Mouse (Mus musculus) megakaryocyte progenitor cell, adult 5-6 weeks (primary cell): ENCODE results near the gene Ppp1r12a. TPM values are rescaled to one million over a fixed set of nuclear protein-coding genes. Genes with fewer than 3 reads are reported as not detected.
A peak's percentile ranks its signal among the peaks of the same experiment; 100 is the strongest.

Experiments
- ATAC-seq: replicated peaks from 2 replicates; pipeline ENCODE4 v1.8.0; 2016; ENCODE audit warnings: mild to moderate bottlenecking, moderate TSS enrichment, inconsistent platforms; ENCODE audit not compliant: poor library complexity
- total RNA-seq, 2 experiments: library from RNA; stranded (forward) in 1 of 2; stranded (reverse) in 1 of 2; fragments of 157-497, 149-512 nt in 1 of 2; fragments of 200-1000 nt in 1 of 2; gene quantifications; 2 replicates each; pipeline versions ENCODE4 v1.2.3 to v1.2.4; 2015 to 2017

Ppp1r12a gene
- total RNA-seq, 2 experiments from 2014 or later: 101 to 137 TPM

- no peak for ATAC-seq
Measured at GRCm38 (mm10) chr10:108286658-108287437, 124.9 kb downstream of the Ppp1r12a start.

GRCm38 (mm10) chr10:108287438-108287801, 125.4 kb downstream of the Ppp1r12a start:
- no peak for ATAC-seq

- no peak for ATAC-seq
Measured at GRCm38 (mm10) chr10:108290046-108290445, 128.1 kb downstream of the Ppp1r12a start.

DNA sequence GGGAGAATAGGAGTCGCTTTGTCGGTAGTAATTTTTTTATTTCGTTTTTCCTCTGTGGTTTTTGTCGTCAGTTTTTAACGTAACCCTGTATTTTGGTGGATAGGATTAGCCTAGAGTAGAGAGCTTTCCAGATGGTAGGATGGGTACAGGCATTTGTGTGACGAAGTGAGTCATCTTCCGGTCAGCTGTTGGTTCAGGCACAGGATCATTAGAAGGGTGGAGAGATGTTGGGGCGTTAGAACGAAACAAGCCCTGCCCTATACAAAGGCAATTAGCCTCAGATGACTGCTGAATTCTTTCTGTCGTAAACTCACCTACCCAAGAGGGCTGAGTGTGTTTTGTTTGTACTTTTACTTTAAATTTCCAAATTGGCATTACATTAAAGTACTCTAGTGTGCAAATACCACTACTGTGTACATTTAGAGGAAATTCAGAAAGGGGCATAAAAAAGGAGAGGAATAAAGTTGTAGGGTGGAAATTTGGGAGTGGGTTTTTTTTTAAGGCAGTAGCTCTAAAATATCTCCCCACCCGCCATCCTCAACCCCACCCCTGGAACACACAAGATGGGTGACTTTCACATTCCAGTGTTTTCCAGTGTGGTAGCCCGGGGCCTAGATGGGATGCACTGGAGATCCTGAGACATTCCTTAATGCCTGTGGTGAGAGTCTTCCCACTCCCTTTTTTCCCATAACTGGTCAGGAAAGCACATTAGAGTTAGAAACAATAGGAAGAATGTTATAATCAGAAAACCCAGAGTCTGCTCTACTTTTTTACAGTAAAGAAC, 129.9 kb downstream of the Ppp1r12a start:
- ATAC-seq: no peak

- no peak for ATAC-seq
Measured at GRCm38 (mm10) chr10:108292651-108293050, 130.7 kb downstream of the Ppp1r12a start.

DNA sequence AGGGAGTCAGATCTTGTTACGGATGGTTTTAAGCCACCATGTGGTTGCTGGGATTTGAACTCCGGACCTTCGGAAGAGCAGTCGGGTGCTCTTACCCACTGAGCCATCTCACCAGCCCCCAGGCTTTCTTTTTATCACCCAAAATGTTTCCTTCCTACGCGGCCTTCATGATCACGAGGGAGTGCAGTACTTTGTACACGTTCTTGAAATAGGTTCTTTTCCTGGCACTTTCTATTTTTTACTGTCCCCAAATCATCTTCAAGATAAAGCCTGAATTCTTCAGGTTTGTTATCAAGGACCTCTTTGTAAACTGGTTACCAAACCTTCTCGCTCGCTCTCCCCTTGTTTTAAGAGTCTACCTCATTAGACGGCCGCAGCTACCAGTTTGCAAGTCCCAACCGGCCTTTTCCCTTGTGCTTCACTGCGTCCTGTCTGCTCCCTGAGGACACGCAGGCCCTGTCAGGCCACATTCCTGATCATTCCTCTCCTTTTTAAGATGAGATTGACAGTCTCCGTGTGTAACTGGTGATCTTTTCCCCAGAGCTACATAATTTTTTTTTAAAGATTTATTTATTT, 131.7 kb downstream of the Ppp1r12a start:
- no peak for ATAC-seq

DNA sequence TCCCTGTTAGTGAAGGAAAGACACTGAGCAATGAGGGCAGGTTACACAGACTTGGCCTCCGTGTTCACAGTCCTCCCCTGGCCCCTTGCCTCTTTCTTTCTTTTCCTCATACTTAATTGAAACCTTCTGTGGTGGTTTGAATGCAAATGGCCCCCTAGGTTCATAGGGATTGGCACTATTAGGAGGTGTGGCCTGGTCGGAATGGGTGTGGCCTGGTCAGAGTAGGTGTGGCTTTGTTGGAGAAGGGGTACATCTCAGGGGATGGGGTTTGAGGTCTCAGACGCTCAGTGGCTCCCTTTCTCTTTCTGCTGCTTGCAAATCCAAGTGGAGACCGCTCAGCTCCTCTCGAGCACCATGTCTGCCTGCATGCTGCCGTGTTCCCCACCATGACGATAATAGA, 132.8 kb downstream of the Ppp1r12a start:
- no peak for ATAC-seq

DNA sequence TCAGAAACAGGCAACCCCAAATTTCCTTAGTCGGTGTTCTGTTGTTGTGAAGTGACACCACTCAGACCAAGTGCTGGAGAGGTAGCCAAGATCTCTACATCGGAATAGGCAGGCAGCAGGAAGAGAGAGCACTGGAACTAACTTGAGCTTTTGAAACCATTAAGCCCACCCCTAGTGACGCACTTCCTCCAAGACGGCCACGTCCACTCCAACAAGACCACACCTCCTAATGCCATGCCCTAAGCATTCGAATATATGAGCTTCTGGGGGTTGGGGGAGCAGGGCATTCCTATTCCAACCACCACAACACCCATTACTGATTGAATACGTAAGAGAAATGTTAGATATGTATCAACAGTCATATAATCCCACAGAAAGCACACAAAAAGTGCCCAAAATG, 134.5 kb downstream of the Ppp1r12a start:
- ATAC-seq: no peak

DNA sequence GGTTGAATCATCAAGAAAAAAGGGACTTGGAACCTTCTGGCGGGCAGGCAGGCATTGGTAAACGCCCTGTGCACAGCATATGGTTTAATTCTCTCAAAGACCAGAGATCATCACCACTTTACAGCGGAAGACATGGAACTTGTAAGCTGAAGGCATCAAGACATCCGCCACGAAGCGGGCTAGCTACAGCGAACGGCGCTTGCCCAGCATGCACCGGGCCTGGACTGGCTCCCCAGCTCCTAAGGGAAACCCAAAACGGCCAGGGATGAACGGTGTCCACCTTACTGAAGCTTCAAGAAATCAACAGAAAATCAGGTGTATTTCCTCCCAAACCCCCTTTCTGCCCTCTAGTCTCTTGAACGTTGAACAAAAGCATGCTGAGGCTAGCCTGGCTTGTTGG, 136.3 kb downstream of the Ppp1r12a start:
- ATAC-seq: no peak

DNA sequence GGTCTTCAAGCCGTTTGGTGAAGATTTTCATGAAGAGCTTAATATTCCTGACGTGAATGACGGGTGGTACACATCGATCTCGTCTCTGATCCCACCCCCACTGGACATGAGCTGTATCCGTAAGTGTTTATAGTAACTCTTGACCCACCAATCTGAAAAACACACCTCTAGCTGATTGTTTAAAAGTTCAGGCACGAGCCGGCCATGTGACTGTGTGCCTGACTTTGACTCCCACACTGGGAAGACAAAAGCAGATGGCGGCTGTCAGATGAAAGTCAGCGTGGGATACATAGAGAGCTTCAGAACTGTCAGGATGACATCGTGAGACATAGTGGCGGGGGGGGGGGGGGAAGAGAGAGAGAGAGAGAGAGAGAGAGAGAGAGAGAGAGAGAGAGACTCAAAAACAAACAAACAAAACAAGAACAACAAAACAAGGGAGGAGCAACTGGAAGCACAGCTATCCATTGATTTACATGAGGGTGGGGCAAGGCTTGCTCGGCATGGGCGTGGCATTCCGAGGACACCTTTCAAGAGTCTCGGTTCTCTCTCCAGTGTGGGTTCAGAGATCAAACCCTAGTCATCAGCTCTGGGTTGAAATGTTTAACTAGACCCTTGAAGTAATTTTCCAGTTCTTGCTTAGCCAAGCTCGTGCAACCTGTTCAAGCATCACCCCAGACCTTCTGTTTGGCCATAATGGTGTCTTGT, 137.0 kb downstream of the Ppp1r12a start:
- ATAC-seq: no peak

DNA sequence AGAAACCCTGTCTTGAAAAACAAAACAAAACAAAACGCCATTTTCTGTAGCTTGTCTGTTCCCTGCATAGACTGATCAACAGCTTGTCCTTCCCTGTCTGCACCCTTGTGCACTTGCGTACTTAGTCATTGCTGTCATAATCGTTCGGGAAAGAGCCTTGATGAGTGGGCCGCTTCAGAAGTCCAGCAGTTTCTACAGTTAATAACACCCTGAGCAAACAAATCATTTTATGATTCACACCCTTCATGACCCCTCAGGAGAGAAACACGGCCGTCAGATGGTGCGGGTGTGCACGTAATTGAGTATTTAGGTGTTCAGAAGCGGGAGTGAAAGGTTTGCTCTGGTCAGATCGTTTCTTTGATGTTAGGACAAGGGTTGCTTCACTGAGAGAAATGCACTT, 137.8 kb downstream of the Ppp1r12a start:
- ATAC-seq: no peak

DNA sequence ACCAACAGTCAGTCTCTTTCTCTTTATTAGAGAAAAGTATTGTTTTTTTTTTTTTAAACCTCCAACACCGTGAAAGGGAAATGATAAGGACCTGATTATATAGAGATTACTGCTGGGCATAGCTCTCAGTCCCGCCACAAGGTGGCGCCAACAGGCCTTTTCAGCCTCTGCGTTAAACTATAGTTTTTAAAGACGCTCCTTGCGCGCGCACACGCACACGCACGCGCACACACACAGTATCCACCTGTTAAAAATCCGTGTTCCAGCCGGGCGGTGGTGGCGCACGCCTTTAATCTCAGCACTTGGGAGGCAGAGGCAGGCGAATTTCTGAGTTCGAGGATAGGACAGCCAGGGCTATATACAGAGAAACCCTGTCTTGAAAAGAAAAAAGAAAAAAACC, 138.8 kb downstream of the Ppp1r12a start:
- peak; percentile 98 for ATAC-seq

DNA sequence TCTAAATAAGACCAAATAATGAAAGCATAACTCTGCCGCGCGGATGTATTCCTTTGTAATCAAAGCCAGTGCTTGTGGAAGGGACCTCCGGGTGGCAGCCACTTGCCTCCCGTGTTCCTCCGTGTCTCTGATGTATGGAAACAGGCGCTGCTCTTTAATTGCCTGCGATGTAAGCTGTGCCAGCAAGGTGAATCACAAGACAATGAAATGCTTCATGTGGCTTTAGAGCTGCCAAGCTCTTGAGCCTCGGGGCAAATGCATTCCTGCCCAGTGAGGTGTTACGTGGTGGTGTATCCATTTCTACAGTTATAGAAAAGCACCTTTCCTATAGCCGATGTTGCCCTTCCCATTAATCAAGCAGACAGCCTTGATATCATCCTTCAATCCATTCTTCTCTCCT, 145.8 kb downstream of the Ppp1r12a start:
- ATAC-seq: no peak

- ATAC-seq: no peak
Measured at GRCm38 (mm10) chr10:108310195-108310594, 148.2 kb downstream of the Ppp1r12a start.

GRCm38 (mm10) chr10:108311396-108311795, 149.4 kb downstream of the Ppp1r12a start:
- no peak for ATAC-seq

DNA sequence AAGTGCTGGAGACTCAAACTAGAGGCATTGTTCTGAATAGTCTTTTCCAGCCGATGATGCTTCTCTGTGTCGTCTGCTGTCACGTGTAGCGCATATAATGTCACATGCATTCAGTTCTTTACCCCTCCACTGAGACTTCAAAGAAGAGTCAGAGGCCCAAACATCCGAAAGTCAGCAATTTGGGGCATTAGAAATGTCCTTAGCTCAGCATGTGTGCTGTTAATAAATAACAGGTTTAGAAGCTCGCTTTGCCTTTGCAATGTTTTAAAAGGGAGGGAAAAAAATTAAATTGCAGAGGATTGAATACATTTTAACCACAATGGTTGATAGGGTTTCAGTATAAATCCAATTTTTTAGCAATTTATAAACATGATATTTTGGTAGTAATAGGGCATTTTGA, 151.9 kb downstream of the Ppp1r12a start:
- no peak for ATAC-seq

DNA sequence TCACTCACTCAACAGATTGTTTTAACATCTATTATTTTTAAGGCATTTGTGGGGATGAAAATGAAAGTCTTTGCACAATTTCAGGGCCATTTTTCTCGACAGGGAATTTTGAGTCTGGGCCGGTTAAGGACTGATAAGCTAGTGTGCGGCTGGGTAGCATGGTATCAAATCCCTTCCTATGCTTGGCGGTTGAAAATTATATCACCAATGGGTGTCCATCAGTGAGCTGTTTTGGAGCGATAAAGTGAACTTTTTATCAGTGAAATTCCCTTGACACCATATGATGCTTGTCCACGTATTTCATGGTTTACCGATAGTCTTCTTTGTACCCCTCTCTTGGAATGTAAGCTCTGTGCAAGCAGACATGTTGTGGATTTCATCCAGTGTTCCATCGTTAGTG, 152.4 kb downstream of the Ppp1r12a start:
- ATAC-seq: no peak

DNA sequence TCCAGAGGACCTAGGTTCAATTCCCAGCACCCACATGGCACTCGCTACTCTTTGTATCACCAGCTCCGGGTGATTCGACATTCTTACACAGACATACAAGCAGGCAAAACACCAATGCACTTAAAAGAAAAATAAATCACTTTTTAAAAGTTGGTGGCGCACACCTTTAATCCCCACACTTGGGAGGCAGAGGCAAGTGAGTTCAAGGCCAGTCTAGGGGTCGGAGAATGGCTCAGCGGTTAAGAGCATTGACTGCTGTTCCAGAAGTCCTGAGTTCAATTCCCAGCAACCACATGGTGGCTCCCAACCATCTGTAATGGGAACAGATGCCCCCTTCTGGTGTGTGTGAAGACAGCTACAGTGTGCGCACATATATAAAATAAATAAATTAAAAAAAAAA, 153.2 kb downstream of the Ppp1r12a start:
- no peak for ATAC-seq

DNA sequence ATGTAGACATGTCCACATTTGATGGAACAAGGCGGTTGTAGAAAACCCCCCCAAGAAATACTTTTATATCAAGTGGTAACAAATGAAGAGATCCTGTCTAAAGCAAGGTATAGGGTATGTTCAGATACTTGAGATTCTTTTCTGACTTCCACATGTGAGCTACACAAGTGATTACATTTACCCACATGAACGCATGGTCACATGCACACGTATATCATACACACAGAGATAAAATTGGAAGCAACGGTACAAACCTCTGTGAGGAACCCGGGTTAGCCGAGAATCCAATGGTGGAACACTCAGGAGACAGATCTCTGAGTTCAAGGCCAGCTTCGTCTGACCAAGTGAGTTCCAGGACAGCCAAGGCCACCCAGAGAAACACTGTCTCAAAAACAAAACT, 166.4 kb downstream of the Ppp1r12a start:
- no peak for ATAC-seq

GRCm38 (mm10) chr10:108328983-108329382, 167.0 kb downstream of the Ppp1r12a start:
- no peak for ATAC-seq

- ATAC-seq: no peak
Measured at GRCm38 (mm10) chr10:108329771-108330170, 167.8 kb downstream of the Ppp1r12a start.
